Mouse (Mus musculus) MN1 (cell line): ENCODE data around the gene Psmc3.
"Not testable (repeated sequence)": the region's sequence is repeated elsewhere in the genome, so short reads cannot be mapped to it uniquely, and the experiment has no call there.

Experiments
- DNase-seq: peaks from one replicate; pipeline ENCODE4 v3.0.0-alpha.2; 2016; ENCODE audit warnings: low spot score

Psmc3 gene

DNA sequence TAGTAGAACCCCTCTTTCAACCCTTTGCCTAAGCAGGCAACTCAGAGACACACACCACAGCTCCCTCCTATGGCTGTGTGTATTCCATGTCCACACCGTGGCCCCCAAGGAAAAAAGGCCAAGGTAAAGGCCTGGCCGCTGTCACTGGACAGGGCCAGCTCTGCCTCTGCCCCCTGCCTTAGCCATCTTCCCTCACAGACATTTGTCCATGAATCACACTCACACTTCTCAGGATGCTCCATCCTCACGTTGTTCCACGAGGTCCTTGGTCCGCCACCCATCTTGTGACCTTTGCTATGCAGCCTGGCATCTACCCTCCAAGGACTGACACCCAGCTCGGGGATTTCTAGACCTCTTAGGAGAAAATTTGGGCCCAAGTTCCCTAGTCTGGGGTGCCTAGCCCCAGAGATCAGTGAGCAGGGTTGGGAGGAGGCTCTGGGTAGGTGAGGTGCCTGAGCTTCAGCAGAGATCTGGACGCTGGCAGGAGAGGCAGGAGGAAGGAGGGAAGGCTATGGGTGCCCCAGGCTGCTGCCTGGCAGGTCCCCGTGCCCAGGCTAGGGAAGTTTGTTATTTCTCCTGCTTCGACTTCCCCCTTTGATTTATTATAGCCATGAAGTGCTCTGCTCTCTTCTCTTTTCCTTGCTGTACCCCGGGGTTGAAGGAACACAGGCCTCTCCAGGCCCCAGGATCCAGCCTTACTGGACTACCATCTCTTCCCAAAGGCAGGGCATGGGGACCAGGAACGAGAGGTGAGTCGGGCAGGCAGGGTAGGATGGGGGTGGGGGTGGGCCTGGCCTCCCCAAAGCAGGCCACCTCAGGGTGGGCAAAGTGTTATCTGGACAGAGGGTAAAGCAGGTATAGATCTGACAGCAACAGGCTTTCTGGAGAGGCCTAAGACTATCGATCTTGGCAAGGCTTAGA lies 28.2 kb downstream of the Psmc3 start, which contains the start of gene Spi1:
Spi1 (plus strand) TSS at position 616 of the 921 bp plus-strand sequence.
- DNase-seq: no peak

DNA sequence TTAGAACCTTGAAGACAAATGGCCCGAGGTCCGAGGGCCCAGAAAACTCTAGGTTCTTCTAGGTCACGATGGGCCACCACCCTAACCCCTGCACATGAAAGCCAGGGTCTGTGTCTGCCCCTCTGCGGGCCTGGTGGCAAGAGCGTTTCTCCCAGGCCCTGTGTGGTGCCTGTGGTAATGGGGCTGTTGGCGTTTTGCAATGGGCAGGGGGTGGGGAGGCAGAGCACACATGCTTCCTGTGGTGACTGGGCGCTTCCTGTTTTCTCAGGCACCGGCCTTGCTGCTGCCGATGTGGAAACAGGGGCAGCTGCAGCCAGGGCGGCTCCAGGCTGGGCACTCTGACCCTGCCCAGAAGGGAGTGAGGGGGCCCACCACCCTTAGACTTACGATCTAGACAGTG lies 29.0 kb downstream of the Psmc3 start:
- no peak for DNase-seq

DNA sequence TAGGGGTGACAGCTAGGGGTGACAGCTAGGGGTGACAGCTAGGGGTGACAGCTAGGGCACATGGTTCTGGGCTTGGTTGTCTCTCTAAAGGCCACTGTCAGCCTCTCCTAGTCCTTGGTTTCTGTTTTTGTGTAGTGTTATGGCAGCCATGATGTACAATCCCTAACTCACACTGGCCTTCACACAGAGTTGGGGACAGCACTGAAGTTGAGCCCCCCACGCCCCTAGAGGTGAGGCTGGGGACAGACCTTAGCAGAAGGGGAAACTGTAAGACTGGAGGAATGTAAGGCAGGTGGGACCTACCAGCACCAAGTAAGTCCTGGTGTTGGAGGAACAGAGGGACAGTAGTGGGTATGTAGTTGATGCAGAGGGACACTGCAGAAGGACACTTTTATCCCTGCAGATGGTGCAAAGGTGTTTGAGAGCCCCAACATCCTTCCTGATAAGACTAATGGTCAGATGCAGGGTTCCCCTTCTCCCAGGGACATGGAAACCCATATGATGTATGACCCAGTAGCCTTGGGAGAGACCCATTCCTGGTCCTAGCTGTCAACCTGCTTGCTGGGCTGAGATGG lies 29.6 kb downstream of the Psmc3 start:
- DNase-seq: no peak

DNA sequence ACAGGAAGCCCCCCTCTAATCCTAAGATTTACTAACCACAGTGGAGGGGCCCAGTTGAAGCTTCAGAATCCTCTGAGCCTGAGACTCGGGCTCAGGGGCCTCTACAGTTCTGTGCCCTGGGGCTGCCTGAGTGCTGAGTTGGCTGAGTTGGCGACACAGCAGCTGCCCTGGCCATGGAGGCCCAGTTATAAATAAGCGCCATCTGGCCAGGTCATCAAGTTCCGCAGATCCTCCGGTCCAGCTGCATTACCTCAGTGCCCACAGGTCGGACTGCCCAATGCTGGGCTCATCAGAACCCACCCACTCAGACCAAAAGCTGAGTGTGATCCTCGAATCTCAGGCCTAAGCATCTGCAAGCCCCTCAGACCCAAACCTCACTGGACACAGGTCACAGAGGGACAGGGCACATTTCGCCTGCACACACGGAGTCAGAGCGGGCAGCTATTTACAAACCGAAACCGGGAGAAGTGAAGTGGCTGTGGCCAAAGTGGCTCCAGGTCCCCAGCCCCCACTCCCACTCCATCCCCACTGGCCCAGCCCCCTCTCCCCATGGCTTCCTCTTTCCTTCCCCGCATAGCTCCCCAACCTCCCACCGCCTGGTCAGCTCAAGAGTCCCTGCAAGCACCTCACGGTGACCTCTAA lies 30.5 kb downstream of the Psmc3 start:
- no peak for DNase-seq

DNA sequence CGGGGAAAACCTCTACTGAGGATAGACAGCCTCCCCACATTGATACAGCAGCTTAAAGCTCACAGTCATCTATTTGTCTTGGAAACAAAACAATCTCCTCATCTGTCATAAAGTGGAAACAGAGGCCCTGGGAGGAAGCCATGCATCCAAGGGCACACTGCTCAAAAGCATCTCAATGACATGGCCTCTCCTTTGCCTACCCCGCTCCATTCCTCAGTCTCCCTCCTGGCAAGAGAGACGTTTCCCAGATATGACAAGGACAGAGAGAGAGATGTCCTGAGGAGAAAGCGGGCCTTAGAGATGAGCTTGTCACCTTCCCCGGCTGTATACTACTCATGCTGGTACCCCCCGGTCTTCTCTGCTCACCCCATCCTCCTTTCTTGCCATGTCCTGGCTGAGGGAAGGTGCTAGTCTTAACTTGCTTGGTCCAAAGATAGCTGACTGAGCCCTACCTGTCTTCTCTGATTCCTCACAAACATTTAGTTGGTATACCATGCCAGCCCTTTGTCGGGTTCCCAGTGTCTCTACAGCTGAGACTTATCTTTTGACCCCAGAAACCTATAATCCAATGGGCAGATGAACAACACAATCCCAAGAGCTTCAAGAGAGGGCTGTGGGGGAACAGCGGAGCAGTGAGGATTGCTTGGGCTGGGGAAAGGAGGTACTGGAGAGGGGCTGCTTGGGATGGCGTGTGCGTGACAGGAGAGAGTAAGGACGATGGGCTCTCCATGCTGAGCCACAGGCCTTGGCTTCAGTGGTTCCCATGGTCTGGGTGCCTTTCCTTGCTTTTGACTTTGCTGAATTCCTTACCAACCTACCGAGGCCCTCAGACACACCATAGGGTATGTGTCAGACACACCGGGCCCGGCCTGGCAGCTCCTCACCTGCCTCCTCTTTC lies 31.9 kb downstream of the Psmc3 start:
- no peak for DNase-seq

DNA sequence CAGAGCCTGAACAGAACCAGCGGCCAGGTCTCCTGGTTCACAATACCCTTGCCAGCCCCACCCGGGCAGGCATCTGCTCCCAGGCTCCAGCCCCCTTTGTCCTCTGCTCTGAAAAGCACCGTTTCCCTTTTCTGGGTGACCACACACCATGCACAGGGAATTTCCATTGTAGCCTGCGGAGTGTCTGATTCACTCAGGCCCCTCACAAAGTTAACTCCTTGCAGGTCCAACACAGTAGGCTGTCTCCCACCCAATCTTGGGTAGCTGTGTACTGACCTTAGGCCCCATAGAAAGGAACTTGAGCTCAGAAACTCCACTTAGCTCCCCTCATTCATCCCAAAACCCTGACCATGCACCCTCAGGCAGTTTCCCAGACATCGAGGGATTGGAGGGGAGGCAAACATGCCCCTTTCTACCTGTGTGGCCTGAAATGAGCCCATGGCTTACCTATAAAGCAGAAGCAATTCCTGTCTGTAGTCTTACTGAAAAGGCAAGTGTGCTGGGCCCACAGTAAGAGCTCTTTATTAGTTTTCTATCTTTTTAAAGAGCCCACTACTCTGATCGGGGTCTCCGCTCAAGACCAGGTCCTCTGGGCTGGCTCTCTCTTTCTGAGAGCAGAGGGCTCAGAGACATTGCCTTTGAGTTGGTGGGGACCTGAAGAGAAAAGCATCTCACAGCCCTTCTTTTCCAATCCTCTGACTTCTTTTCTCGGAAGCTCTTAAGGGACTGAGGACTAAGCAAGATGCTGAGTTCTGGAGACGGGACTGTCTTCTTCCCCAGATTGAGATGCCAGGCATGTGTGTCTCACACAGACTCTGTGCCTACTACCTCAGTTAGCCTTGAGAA lies 32.8 kb downstream of the Psmc3 start:
- no peak for DNase-seq

DNA sequence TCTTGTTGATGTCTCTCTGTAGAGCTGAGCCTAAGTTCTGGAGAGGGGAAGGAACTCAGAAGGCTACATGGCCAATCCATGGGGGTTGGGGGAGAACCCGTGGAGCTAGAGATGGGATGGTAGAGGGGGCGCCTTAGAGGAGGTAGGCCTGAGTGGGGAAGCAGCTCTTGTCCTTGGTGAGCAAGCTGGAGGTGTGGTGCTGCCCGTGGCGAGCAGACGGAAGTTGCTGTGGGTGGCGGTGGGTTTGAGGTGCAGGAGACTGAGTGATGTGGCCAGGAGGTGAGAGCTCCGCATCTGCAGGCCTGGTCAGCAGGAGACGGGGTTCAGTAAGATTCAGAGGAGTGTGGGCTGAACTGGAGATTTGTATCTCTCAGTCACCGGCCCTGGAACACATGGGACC lies 33.6 kb downstream of the Psmc3 start:
- no peak for DNase-seq

DNA sequence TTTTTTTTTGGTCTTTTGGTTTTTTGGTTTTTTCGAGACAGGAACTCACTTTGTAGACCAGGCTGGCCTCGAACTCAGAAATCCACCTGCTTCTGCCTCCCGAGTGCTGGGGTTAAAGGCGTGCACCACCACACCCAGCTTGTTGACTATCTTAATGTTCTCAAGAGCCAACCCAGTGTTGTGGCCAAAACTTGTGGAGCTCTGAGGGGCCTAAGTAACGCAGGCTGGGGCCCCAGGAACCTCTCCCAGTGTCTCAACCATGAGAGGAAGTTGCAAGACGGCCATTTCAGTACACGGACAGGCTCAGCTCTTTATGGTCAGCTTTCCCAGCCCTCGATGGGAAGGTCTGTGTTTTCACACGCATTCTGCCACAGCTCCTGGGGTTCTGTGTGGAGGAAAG lies 35.2 kb downstream of the Psmc3 start:
- DNase-seq: no peak

DNA sequence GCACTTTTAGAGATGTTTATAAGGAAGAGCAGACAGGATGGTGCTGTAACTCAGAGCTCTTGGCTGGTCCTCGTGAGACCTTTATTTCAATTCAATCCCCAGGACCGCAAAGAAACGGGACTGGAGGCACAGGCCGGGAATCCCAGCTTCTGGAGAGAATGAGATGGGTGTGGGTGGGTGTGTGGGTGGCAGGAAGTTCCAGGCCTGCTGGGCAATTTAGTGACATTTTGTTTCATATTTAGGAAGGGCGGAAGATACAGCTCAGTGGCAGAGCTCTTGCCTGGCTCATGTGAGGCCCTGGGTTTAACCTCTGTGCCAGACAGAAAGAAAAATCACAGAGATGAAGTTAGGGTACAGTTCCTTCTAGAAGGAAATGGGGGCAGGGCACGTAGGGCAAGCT lies 36.4 kb downstream of the Psmc3 start:
- no peak for DNase-seq

DNA sequence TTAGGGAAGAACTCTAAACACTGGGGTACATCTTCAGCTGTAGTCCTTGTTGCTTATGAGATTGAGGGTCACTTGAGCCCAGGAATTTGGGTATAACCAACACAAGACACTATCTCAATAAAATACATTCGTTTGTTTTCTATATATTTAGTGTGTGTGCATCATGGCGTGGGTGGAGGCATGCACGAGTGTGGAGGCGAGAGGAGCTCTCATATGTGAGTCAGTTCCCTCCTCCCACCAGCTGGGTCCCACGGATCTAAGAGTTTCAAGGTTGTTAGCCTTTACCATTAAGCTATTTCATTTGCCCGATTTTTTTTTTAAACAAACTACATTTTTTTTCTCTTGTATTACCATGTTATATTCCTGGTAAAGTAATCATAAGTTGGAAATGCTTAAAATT lies 37.0 kb downstream of the Psmc3 start:
- DNase-seq: no peak

DNA sequence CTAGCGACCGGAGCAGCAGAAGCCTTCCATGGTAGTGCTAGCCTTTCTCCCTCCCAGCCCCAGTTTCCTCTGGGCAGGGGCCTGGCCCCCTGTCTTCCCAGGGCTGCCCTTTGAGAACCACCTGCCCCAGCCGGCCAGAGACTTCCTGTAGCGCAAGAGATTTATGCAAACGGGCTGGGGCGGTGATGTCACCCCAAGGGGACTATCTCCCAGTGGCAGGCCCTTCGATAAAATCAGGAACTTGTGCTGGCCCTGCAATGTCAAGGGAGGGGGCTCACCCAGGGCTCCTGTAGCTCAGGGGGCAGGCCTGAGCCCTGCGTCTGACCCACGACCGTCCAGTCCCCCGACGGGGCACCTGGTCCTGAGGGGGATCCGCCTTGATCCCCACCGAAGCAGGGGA lies 42.7 kb downstream of the Psmc3 start:
- no peak for DNase-seq

DNA sequence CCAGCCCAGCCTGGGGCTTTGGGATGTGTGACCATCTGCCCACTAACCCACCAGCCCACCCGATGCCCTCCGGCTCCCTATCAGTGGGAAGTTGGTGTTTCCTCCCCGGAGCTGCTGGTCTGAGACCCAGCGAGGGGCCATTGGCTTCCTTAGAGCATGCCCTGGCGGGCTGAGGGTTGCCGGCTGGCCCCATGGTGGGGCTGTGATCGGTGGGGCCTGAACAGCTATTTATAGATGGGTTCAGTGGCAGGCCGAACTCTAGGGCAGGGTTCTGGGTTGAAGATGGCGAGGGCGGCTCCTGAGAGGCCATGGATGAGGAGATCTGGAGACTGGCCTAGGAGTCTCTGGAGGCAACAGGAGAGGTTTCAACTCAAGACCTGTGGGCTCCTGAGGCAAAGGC lies 43.2 kb downstream of the Psmc3 start:
- no peak for DNase-seq

DNA sequence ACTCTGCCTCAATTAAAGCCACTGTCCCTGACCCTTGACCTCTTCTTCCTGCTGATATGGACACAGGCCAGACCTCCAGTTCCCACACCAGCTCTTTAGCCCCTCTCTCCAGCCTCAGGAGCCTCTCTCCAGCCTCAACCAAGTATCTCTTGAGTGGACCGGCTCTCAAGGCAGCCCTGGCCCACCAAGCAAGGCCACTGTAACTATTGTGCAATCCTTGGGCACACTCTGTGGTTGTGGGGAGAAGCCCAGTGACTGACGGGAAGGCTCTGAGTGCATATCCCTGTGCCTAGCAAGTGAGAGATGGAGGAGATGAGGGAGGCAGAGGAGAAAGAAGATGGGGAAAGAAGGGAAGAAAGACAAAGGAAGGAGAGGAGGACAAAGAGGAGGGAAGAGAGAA lies 44.3 kb downstream of the Psmc3 start:
- no peak for DNase-seq

DNA sequence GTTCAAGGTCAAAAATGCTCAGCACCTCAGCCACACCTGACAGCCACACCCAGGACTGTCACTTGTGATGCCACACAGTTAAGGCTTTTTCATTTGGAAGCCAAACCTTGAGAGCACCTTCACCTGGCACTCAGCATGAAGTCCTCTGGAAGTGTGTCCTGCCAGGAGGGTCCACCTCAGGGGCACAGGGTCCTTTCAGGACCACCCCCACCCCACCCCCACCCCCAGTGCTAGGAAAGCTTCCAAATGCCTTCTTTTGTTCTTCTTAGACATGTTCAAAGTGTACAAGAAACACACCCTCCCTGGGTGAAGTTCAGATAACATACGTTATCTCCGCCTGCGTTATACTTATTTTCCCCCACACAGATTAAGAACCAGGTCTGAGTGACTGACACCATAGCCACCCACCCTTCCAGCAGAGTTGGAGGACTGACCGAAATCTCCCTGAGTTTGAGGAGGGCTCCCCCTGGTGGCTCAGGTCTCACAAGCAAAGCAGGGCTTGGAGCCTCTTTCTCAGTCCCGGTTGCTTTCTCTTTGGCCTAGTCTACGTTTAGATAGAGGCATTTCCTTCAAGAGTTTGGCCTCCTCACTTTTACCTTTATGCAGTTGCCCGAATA lies 47.4 kb downstream of the Psmc3 start:
- DNase-seq: peak; percentile 91

DNA sequence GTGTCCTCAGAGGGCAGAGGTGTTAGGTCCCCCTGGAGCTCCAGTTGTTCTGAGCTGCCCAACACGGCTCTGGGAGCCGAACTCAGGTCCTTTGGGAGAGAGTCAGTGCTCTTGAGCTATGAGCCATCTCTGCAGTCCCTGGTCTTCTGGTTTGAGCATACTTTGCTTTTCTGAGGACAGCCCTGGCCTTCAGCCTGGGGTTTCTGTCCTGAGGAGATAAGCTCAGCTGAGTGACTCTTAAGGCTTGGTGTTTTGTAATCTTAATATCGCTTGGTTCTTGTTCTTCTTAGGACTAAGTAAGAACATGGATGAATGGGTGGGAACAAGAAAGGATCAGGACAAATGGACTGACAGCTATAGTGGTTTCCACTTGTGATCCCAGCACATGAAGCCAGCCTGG lies 54.3 kb downstream of the Psmc3 start:
- DNase-seq: no peak

DNA sequence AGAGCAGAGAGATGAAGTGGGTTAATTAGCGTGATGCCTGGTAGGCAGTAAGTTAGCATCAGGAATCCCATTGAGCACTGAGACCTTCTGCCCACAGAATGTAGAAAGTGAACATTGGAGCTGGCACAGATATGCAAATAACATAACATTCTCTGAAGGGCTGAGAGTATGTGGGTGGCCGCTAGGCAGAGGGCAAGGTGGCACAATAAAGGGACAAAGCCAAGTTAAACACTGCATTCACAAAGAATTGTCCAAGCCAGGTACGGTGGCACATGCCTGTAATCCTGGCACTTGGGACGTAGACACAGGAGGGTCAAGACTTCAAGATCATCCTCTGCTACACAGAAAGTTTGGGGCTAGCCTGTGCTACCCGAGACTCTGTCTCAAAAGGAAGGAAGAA lies 55.4 kb downstream of the Psmc3 start:
- DNase-seq: no peak

DNA sequence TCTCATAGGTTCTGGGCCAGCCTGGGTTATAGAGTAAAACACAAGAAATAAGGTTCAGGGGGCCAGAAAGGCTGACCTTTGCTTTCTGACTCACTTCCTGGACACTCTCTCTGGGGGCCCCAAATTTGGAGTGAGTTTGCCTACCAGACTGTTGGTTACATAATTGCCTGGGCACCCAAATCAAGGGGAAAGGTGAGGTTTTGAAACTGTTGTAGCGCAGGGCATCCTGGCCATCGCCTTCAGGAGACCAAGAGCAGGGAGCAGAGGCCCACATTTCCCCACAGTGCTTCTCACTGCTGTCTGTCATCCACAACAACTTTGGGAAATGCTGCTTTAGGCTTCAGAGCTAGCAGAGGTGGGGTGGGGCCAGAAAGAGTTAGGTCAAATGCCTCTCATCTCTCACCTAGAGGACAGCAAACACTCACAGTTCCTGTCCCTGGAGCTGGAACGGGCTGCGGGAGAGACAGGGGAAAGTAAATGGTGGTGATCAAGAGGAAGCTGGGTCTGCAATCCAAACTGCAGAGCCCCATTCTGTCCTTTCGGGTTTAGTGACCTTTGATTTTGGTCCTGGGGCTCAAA lies 56.1 kb downstream of the Psmc3 start:
- DNase-seq: no peak

DNA sequence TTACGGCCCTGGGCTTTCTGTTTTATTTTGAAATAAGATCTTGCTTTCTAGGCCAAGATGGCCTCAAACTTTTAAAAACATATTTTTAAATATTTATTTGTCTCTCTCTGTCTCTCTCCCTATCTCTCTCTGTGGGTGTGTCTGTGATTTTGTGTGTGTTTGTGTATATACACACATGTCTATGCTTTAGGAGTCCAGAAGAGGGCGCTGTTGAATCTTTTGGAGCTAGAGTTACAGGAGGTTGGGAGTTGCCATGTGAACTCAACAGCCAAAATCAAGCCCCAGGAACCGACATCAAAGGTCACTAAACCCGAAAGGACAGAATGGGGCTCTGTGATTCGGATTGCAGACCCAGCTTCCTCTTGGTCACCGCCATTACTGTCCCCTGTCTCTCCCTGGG lies 56.6 kb downstream of the Psmc3 start:
- no peak for DNase-seq

DNA sequence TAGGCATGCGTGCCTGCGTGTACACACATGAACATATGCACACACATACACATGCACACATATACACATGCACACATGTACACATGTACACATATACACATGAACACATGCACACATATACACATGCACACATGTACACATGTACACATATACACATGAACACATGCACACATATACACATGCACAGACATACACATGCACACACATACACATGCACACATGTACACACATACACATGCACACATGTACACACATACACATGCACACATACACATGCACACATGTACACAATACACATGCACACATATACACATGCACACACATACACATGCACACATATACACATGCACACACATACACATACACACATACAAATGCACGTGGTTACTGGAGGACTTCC lies 58.0 kb downstream of the Psmc3 start:
- not testable (repeated sequence) for DNase-seq

DNA sequence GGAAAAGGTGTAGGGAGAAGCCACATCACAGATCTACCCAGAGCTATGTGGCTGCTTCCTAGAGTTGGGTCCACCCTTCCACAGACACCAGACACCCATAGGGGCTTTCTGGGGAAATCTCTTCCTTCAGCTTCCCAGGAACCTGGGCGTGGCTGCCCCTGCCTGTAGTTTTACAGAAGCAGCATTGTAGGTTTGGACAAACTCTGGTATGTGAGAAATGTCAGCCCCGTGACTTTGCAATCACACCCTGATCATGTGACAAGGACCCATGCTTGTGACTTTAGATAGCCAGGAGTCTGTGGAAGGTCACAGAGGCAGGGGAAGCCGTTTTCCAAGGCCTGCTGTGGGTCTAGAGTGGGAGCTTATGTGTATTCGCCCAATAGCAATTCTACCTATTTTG lies 58.7 kb downstream of the Psmc3 start:
- no peak for DNase-seq
